Mouse (Mus musculus) heart, embryonic 12.5 days (tissue): ENCODE results near the gene Ect2. TPM values are rescaled to one million over a fixed set of nuclear protein-coding genes. Genes with fewer than 3 reads are reported as not detected.

ENCODE experiments used
- ATAC-seq: fragments of 200-750 bp; cut with Nextera tagmentation; 2 replicates; pipeline ENCODE4 v1.8.0; 2017; ENCODE audit warnings: moderate TSS enrichment, moderate library complexity; ENCODE audit not compliant: insufficient number of reproducible peaks, low FRiP score
- H3K27ac ChIP-seq: fragments of 300-500 bp; sonication (generic); 2 replicates; pipeline ENCODE4 v1.5.1; 2016; ENCODE audit warnings: mild to moderate bottlenecking, moderate library complexity; ENCODE audit not compliant: poor library complexity, severe bottlenecking
- H3K27me3 ChIP-seq: fragments of 300-500 bp; sonication (generic); replicated peaks from 2 replicates; pipeline ENCODE4 v1.6.1; 2016; ENCODE audit warnings: mild to moderate bottlenecking, moderate library complexity
- H3K36me3 ChIP-seq: fragments of 300-500 bp; sonication (generic); 2 replicates; pipeline ENCODE4 v1.6.1; 2016; ENCODE audit warnings: mild to moderate bottlenecking, moderate library complexity
- H3K4me1 ChIP-seq: fragments of 300-500 bp; sonication (generic); replicated peaks from 2 replicates; pipeline ENCODE4 v1.6.1; 2016; ENCODE audit warnings: mild to moderate bottlenecking
- H3K4me2 ChIP-seq: fragments of 300-500 bp; sonication (generic); 2 replicates; pipeline ENCODE4 v1.6.1; 2016; ENCODE audit warnings: mild to moderate bottlenecking, moderate library complexity
- H3K4me3 ChIP-seq: fragments of 300-500 bp; sonication (generic); 2 replicates; pipeline ENCODE4 v1.5.1; 2016; ENCODE audit warnings: mild to moderate bottlenecking
- H3K9ac ChIP-seq: fragments of 300-500 bp; sonication (generic); 2 replicates; pipeline ENCODE4 v1.6.1; 2016; ENCODE audit warnings: mild to moderate bottlenecking, moderate library complexity
- H3K9me3 ChIP-seq: fragments of 300-500 bp; sonication (generic); replicated peaks from 2 replicates; pipeline ENCODE4 v1.6.1; 2016; ENCODE audit warnings: mild to moderate bottlenecking, moderate library complexity
- WGBS: fragments of 180-500 bp; shearing (Covaris S2); methylation state at CpG from one replicate; pipeline ENCODE4 v1.1.7; 2016; 5-methylcytosine and 5-hydroxymethylcytosine counted together
- polyA plus RNA-seq: library from polyadenylated mRNA; unstranded; fragments of >200 nt; fragmentation: Nextera tagmentation; extraction: Ambion mirVana; gene quantifications from 2 replicates; pipeline ENCODE4 v1.2.1, GENCODE M21; 2016

Ect2 gene
- polyA plus RNA-seq, 1 experiment from 2014 or later: 64.0 TPM

GRCm38 (mm10) chr3:27110860-27111259, 42.8 kb downstream of the Ect2 start:
- H3K4me1 ChIP-seq: no peaks in the 10 kb centered on the region
- no peaks in the 10 kb centered on the region for H3K27me3 ChIP-seq
- no peaks in the 10 kb centered on the region for H3K9me3 ChIP-seq
- H3K4me2 ChIP-seq: no peak overlapping the region
- no peak overlapping the region for H3K9ac ChIP-seq
- no peak overlapping the region for H3K4me3 ChIP-seq
- peaks cover 62% of the 10 kb centered on the region for H3K36me3 ChIP-seq
- ATAC-seq: no peak
- no peak overlapping the region for H3K27ac ChIP-seq

GRCm38 (mm10) chr3:27109109-27109508, 44.6 kb downstream of the Ect2 start:
- H3K4me1 ChIP-seq: no peaks in the 10 kb centered on the region
- H3K27me3 ChIP-seq: no peaks in the 10 kb centered on the region
- H3K9me3 ChIP-seq: no peaks in the 10 kb centered on the region
- peaks cover 59% of the 10 kb centered on the region for H3K36me3 ChIP-seq
- no peak for ATAC-seq
- no peak overlapping the region for H3K4me2 ChIP-seq
- no peak overlapping the region for H3K27ac ChIP-seq
- H3K9ac ChIP-seq: no peak overlapping the region
- no peak overlapping the region for H3K4me3 ChIP-seq
- 87% methylated on average over 4 of the region's 4 CpGs for WGBS

- no peak for ATAC-seq
- Histone ChIP-seq H3K9me3 (no peaks in the 10 kb centered on the region), H3K36me3 (peaks cover 57% of the 10 kb centered on the region), H3K4me2 (no peak overlapping the region), H3K4me3 (no peak overlapping the region), H3K27ac (no peak overlapping the region), H3K4me1 (no peaks in the 10 kb centered on the region), H3K27me3 (no peaks in the 10 kb centered on the region), H3K9ac (no peak overlapping the region)
- 87% methylated on average over 6 of the region's 6 CpGs for WGBS
Measured at GRCm38 (mm10) chr3:27107142-27107541, 46.5 kb downstream of the Ect2 start.

GRCm38 (mm10) chr3:27102965-27103364, 50.7 kb downstream of the Ect2 start:
- WGBS: 85% methylated on average over 6 of the region's 6 CpGs
- Histone ChIP-seq H3K4me1 (no peaks in the 10 kb centered on the region), H3K4me2 (no peak overlapping the region), H3K27me3 (no peaks in the 10 kb centered on the region), H3K9ac (no peak overlapping the region), H3K4me3 (no peak overlapping the region), H3K27ac (no peak overlapping the region), H3K9me3 (no peaks in the 10 kb centered on the region), H3K36me3 (peaks cover 59% of the 10 kb centered on the region)
- no peak for ATAC-seq

- H3K4me2 ChIP-seq: no peak overlapping the region
Measured at GRCm38 (mm10) chr3:27098633-27099032, 55.0 kb downstream of the Ect2 start.

GRCm38 (mm10) chr3:27086221-27086620, 67.5 kb downstream of the Ect2 start:
- 98% methylated on average over 6 of the region's 6 CpGs for WGBS
- Histone ChIP-seq H3K27ac (no peak overlapping the region), H3K4me3 (no peak overlapping the region), H3K4me1 (peaks cover 7% of the 10 kb centered on the region; the same call in 1 of the 2 replicates), H3K9me3 (no peaks in the 10 kb centered on the region), H3K9ac (no peak overlapping the region), H3K27me3 (no peaks in the 10 kb centered on the region), H3K36me3 (peaks cover 31% of the 10 kb centered on the region), H3K4me2 (no peak overlapping the region)
- ATAC-seq: no peak

More at GRCm38 (mm10) chr3:27098633-27099032, 55.0 kb downstream of the Ect2 start:
- Histone ChIP-seq H3K36me3 (peaks cover 60% of the 10 kb centered on the region), H3K4me1 (no peaks in the 10 kb centered on the region), H3K9me3 (no peaks in the 10 kb centered on the region), H3K9ac (no peak overlapping the region), H3K27me3 (no peaks in the 10 kb centered on the region), H3K27ac (no peak overlapping the region), H3K4me3 (no peak overlapping the region)
- 94% methylated on average over 6 of the region's 6 CpGs for WGBS
- ATAC-seq: no peak

GRCm38 (mm10) chr3:27081229-27082060, 72.2 kb downstream of the Ect2 start:
- Histone ChIP-seq H3K4me2 (no peak overlapping the region), H3K9ac (no peak overlapping the region), H3K9me3 (no peaks in the 10 kb centered on the region), H3K27me3 (no peaks in the 10 kb centered on the region), H3K4me1 (peaks cover 13% of the 10 kb centered on the region), H3K27ac (no peak overlapping the region), H3K36me3 (peaks cover 9% of the 10 kb centered on the region; the same call in 1 of the 2 replicates), H3K4me3 (no peak overlapping the region)
- WGBS: 67% methylated on average over 13 of the region's 13 CpGs
- no peak for ATAC-seq

GRCm38 (mm10) chr3:27080061-27080770, 73.5 kb downstream of the Ect2 start:
- Histone ChIP-seq H3K4me3 (no peak overlapping the region), H3K4me2 (no peak overlapping the region), H3K36me3 (0 out of 2 replicates have a peak, but pooled peaks cover 3% of the 10 kb centered on the region), H3K4me1 (peaks cover 13% of the 10 kb centered on the region), H3K9me3 (no peaks in the 10 kb centered on the region), H3K27ac (no peak overlapping the region), H3K27me3 (no peaks in the 10 kb centered on the region), H3K9ac (no peak overlapping the region)
- ATAC-seq: no peak
- WGBS: 75% methylated on average over 7 of the region's 7 CpGs

GRCm38 (mm10) chr3:27073884-27074283, 79.8 kb downstream of the Ect2 start:
- Histone ChIP-seq H3K9me3 (no peaks in the 10 kb centered on the region), H3K4me3 (no peak overlapping the region), H3K27me3 (no peaks in the 10 kb centered on the region), H3K36me3 (no peaks in the 10 kb centered on the region), H3K27ac (no peak overlapping the region), H3K4me2 (no peak overlapping the region), H3K4me1 (peaks cover 4% of the 10 kb centered on the region; the same call in 1 of the 2 replicates), H3K9ac (no peak overlapping the region)
- no peak for ATAC-seq
- 9% methylated on average over 2 of the region's 2 CpGs for WGBS

GRCm38 (mm10) chr3:27071706-27072105, 82.0 kb downstream of the Ect2 start:
- no peak for ATAC-seq
- H3K4me3 ChIP-seq: no peak overlapping the region
- peaks cover 4% of the 10 kb centered on the region; the same call in 1 of the 2 replicates for H3K4me1 ChIP-seq
- H3K9ac ChIP-seq: no peak overlapping the region
- no peak overlapping the region for H3K27ac ChIP-seq
- no peaks in the 10 kb centered on the region for H3K9me3 ChIP-seq
- H3K36me3 ChIP-seq: no peaks in the 10 kb centered on the region
- no peaks in the 10 kb centered on the region for H3K27me3 ChIP-seq
- WGBS: 86% methylated on average over 4 of the region's 4 CpGs
- H3K4me2 ChIP-seq: no peak overlapping the region

GRCm38 (mm10) chr3:27070340-27070739, 83.3 kb downstream of the Ect2 start:
- Histone ChIP-seq H3K4me1 (peaks cover 4% of the 10 kb centered on the region; the same call in 1 of the 2 replicates), H3K36me3 (no peaks in the 10 kb centered on the region), H3K9me3 (no peaks in the 10 kb centered on the region), H3K27ac (no peak overlapping the region), H3K9ac (no peak overlapping the region), H3K4me3 (no peak overlapping the region), H3K27me3 (no peaks in the 10 kb centered on the region), H3K4me2 (no peak overlapping the region)
- WGBS: 80% methylated on average over 9 of the region's 9 CpGs
- ATAC-seq: no peak
